Mouse (Mus musculus): Measurements from ENCODE around the gene Bcl2l13. TPM values are rescaled to one million over a fixed set of nuclear protein-coding genes. Genes with fewer than 3 reads are reported as not detected.

Bcl2l13 gene
- 18.4 TPM for polyA plus RNA-seq (2014; fragmentation: Illumina TruSeq; extraction: RNeasy Lipid Tissue Mini Kit (QIAGEN cat#74804); ENCODE audit: low read depth, low replicate concordance)

GRCm38 (mm10) chr6:120835474-120836374 lies at the start of gene Bcl2l13:
Gene Bcl2l13 (plus strand): TSS chr6:120836212.

GRCm38 (mm10) chr6:120822307-120822928 lies 13.6 kb upstream of the Bcl2l13 start, which contains the start of gene Atp6v1e1:
Gene Atp6v1e1 (minus strand): TSS chr6:120822793.

GRCm38 (mm10) chr6:120916074-120916971 lies 80.3 kb downstream of the Bcl2l13 start, which contains the start of gene Bid:
Gene Bid (minus strand): TSS chr6:120916853.

Other genes with a start within 250 kb of the Bcl2l13 start
- 3.6 TPM for gene Cecr2, start 169.8 kb upstream of the Bcl2l13 start, polyA plus RNA-seq (2014; fragmentation: Illumina TruSeq; extraction: RNeasy Lipid Tissue Mini Kit (QIAGEN cat#74804); ENCODE audit: low read depth, low replicate concordance)
- not detected for gene Slc25a18, start 62.6 kb upstream of the Bcl2l13 start, polyA plus RNA-seq (2014; fragmentation: Illumina TruSeq; extraction: RNeasy Lipid Tissue Mini Kit (QIAGEN cat#74804); ENCODE audit: low read depth, low replicate concordance)
- 1,022 TPM for gene Atp6v1e1, start 13.4 kb upstream of the Bcl2l13 start, polyA plus RNA-seq (2014; fragmentation: Illumina TruSeq; extraction: RNeasy Lipid Tissue Mini Kit (QIAGEN cat#74804); ENCODE audit: low read depth, low replicate concordance)
- gene Bid, start 80.6 kb downstream of the Bcl2l13 start, polyA plus RNA-seq (2014; fragmentation: Illumina TruSeq; extraction: RNeasy Lipid Tissue Mini Kit (QIAGEN cat#74804); ENCODE audit: low read depth, low replicate concordance): 3.4 TPM